Mouse (Mus musculus): ENCODE data around the gene H2-DMb1.

GRCm38 (mm10) chr17:34186885-34187260 lies 34.0 kb downstream of the H2-DMb1 start:
- no peak for TF ChIP-seq CTCF (IDR thresholded peaks at IDR 0.05; ENCODE audit: low read depth)
- no peak for TF ChIP-seq EP300 (optimal IDR thresholded peaks at IDR 0.05)

Data from stomach, postnatal 0 days (tissue).